Mouse (Mus musculus) small intestine, adult 2 months (tissue): ENCODE measurements around the gene Fam186b.
"Not testable (repeated sequence)": the region's sequence is repeated elsewhere in the genome, so short reads cannot be mapped to it uniquely, and the experiment has no call there.

Experiments used
- CTCF ChIP-seq: fragments of 200-500 bp; IDR thresholded peaks from 2 replicates; pipeline ENCODE4 v1.5.1; 2012; ENCODE audit warnings: low read depth, mild to moderate bottlenecking, control low read depth, inconsistent platforms, low read length, moderate library complexity, mixed read lengths; ENCODE audit not compliant: insufficient replicate concordance, insufficient read length; ENCODE audit errors: extremely low read depth
- POLR2A ChIP-seq: fragments of 200-500 bp; IDR thresholded peaks from 2 replicates; pipeline ENCODE4 v1.6.1; 2012; ENCODE audit warnings: low read depth, mild to moderate bottlenecking, control low read depth, inconsistent platforms, low read length, moderate library complexity

GRCm38 (mm10) chr15:99246736-99247135 lies 49.0 kb downstream of the Fam186b start:
- not testable (repeated sequence) for TF ChIP-seq CTCF, POLR2A
